20 mouse cellular contexts compared by ENCODE assay signal in genomic region chr19:3950331-3950730, GRCm38 (mm10). TPM values are rescaled to one million over a fixed set of nuclear protein-coding genes. Genes with fewer than 3 reads are reported as not detected.
"Had no signal": no experiment of that assay in that cellular context is flagged by ENCODE, and none has a peak within 500 bp of the region (broad histone marks: within the 10 kb centered on the region; RNA-seq: fewer than 3 reads in every experiment).

No protein-coding gene starts in this region.

- H3K4me1 ChIP-seq: limb, embryonic 12.5 days; lung, embryonic 15.5 days; midbrain, embryonic 15.5 days; neural tube, embryonic 12.5 days had no signal

- H3K27ac ChIP-seq: layer of hippocampus, adult 2 months; limb, embryonic 12.5 days; liver, embryonic 12.5 days; lung, embryonic 15.5 days; macrophage; midbrain, embryonic 15.5 days; neural tube, embryonic 12.5 days had no signal

- H3K27me3 ChIP-seq: limb, embryonic 12.5 days; lung, embryonic 15.5 days; midbrain, embryonic 15.5 days; neural tube, embryonic 12.5 days had no signal

- H3K4me3 ChIP-seq: layer of hippocampus, adult 2 months; limb, embryonic 12.5 days; liver, embryonic 12.5 days; lung, embryonic 15.5 days; megakaryocyte, embryonic 14.5 days; midbrain, embryonic 15.5 days; neural tube, embryonic 12.5 days had no signal

- DNase-seq: lung, postnatal 14 days; right cerebral cortex, postnatal 4 days; spleen, adult 18-20 months; thymus, adult 2 months; thymus, postnatal 25 days had no signal

- H3K9ac ChIP-seq: limb, embryonic 12.5 days; liver, embryonic 12.5 days; lung, embryonic 15.5 days; midbrain, embryonic 15.5 days; neural tube, embryonic 12.5 days had no signal

- H3K36me3 ChIP-seq: limb, embryonic 12.5 days; liver, embryonic 12.5 days; lung, embryonic 15.5 days; midbrain, embryonic 15.5 days; neural tube, embryonic 12.5 days had no signal

RNA-seq across cellular contexts. Expression of gene Aldh3b3, which starts 8.1 kb away (rescaled TPM):
- total RNA-seq: layer of hippocampus, adult 2 months; layer of hippocampus, postnatal 10 days; monocyte, adult 5-6 weeks; neutrophil, adult 5-6 weeks had no signal
- polyA plus RNA-seq: hindbrain, embryonic 16.5 days; inflammation-experienced regulatory T-cells, adult 6 months; intestine, postnatal 0 days; limb, embryonic 12.5 days; liver, embryonic 12.5 days; macrophage; midbrain, embryonic 11.5 days; midbrain, embryonic 15.5 days; neural tube, embryonic 12.5 days had no signal

RNA-seq across cellular contexts. Expression of gene Aldh3b2, which starts 21.8 kb away (rescaled TPM):
- total RNA-seq: monocyte, adult 5-6 weeks; neutrophil, adult 5-6 weeks had no signal
- polyA plus RNA-seq: inflammation-experienced regulatory T-cells, adult 6 months; macrophage had no signal

RNA-seq across cellular contexts. Expression of gene Acy3, which starts 36.0 kb away (rescaled TPM):
- total RNA-seq: monocyte, adult 5-6 weeks; neutrophil, adult 5-6 weeks had no signal
